Mouse (Mus musculus): ENCODE results near the gene Fto. TPM values are rescaled to one million over a fixed set of nuclear protein-coding genes. Genes with fewer than 3 reads are reported as not detected.

Gene Fto
- polyA plus RNA-seq, 1 experiment from 2014 or later = 120 TPM

- Histone ChIP-seq H3K4me2 (peak overlapping the region; percentile 9), H3K4me1 (replicated peaks) (peaks cover 62% of the 10 kb centered on the region), H3K9me3 (no peaks in the 10 kb centered on the region), H3K27ac (replicated peaks) (no peak overlapping the region), H3K27me3 (peaks cover 83% of the 10 kb centered on the region), H3K36me3 (no peaks in the 10 kb centered on the region), H3K4me3 (no peak overlapping the region), H3K9ac (no peak overlapping the region)
- ATAC-seq (ENCODE audit: low read depth) = peak; percentile 30; the same call in 1 of the 2 replicates
- WGBS = 18% methylated on average over 14 of the region's 14 CpGs
These were observed 316.3 kb downstream of the Fto start for GRCm38 (mm10) chr8:91629594-91629993.

GRCm38 (mm10) chr8:91630320-91631033, 317.2 kb downstream of the Fto start:
- Histone ChIP-seq H3K4me1 (replicated peaks) (peaks cover 59% of the 10 kb centered on the region), H3K27ac (replicated peaks) (no peak overlapping the region), H3K27me3 (peaks cover 86% of the 10 kb centered on the region), H3K9me3 (no peaks in the 10 kb centered on the region), H3K4me3 (no peak overlapping the region), H3K9ac (no peak overlapping the region), H3K36me3 (no peaks in the 10 kb centered on the region), H3K4me2 (no peak overlapping the region)
- ATAC-seq (ENCODE audit: low read depth) = peak; percentile 77
- WGBS = 26% methylated on average over 16 of the region's 16 CpGs

GRCm38 (mm10) chr8:91632411-91632810, 319.1 kb downstream of the Fto start:
- peaks cover 43% of the 10 kb centered on the region for H3K4me1 ChIP-seq (replicated peaks)
- peaks cover 88% of the 10 kb centered on the region for H3K27me3 ChIP-seq
- no peaks in the 10 kb centered on the region for H3K9me3 ChIP-seq
- no peak overlapping the region for H3K4me2 ChIP-seq
- no peak overlapping the region for H3K4me3 ChIP-seq
- H3K36me3 ChIP-seq = no peaks in the 10 kb centered on the region
- no peak overlapping the region for H3K27ac ChIP-seq (replicated peaks)
- WGBS = 88% methylated on average over 8 of the region's 8 CpGs
- no peak overlapping the region for H3K9ac ChIP-seq
- ATAC-seq (ENCODE audit: low read depth) = no peak

- Histone ChIP-seq H3K27ac (replicated peaks) (no peak overlapping the region), H3K27me3 (peaks cover 85% of the 10 kb centered on the region), H3K4me3 (no peak overlapping the region), H3K36me3 (no peaks in the 10 kb centered on the region), H3K9me3 (no peaks in the 10 kb centered on the region), H3K9ac (no peak overlapping the region), H3K4me1 (replicated peaks) (peaks cover 45% of the 10 kb centered on the region), H3K4me2 (no peak overlapping the region)
- WGBS = 93% methylated on average over 4 of the region's 4 CpGs
- no peak for ATAC-seq (ENCODE audit: low read depth)
These were observed 322.1 kb downstream of the Fto start for GRCm38 (mm10) chr8:91635406-91635805.

- Histone ChIP-seq H3K4me1 (replicated peaks) (peaks cover 35% of the 10 kb centered on the region), H3K4me3 (no peak overlapping the region), H3K27ac (replicated peaks) (no peak overlapping the region), H3K9ac (no peak overlapping the region), H3K9me3 (no peaks in the 10 kb centered on the region), H3K36me3 (no peaks in the 10 kb centered on the region), H3K27me3 (peaks cover 89% of the 10 kb centered on the region), H3K4me2 (no peak overlapping the region)
- 84% methylated on average over 6 of the region's 6 CpGs for WGBS
- ATAC-seq (ENCODE audit: low read depth) = no peak
These were observed 323.6 kb downstream of the Fto start for GRCm38 (mm10) chr8:91636887-91637286.

GRCm38 (mm10) chr8:91637684-91638083, 324.4 kb downstream of the Fto start:
- H3K9ac ChIP-seq = no peak overlapping the region
- WGBS = 77% methylated on average over 9 of the region's 9 CpGs
- peaks cover 87% of the 10 kb centered on the region for H3K27me3 ChIP-seq
- ATAC-seq (ENCODE audit: low read depth) = no peak
- no peak overlapping the region for H3K27ac ChIP-seq (replicated peaks)
- no peaks in the 10 kb centered on the region for H3K36me3 ChIP-seq
- no peak overlapping the region for H3K4me3 ChIP-seq
- H3K4me1 ChIP-seq (replicated peaks) = peaks cover 29% of the 10 kb centered on the region
- H3K4me2 ChIP-seq = no peak overlapping the region
- no peaks in the 10 kb centered on the region for H3K9me3 ChIP-seq

GRCm38 (mm10) chr8:91638256-91638655, 324.9 kb downstream of the Fto start:
- Histone ChIP-seq H3K27me3 (peaks cover 87% of the 10 kb centered on the region), H3K9me3 (no peaks in the 10 kb centered on the region), H3K4me2 (no peak overlapping the region), H3K9ac (no peak overlapping the region), H3K36me3 (no peaks in the 10 kb centered on the region), H3K4me1 (replicated peaks) (peaks cover 29% of the 10 kb centered on the region), H3K4me3 (no peak overlapping the region), H3K27ac (replicated peaks) (no peak overlapping the region)
- 43% methylated on average over 12 of the region's 12 CpGs for WGBS
- no peak for ATAC-seq (ENCODE audit: low read depth)

GRCm38 (mm10) chr8:91640471-91640870, 327.1 kb downstream of the Fto start:
- Histone ChIP-seq H3K4me2 (no peak overlapping the region), H3K27me3 (peaks cover 75% of the 10 kb centered on the region), H3K27ac (replicated peaks) (no peak overlapping the region), H3K36me3 (no peaks in the 10 kb centered on the region), H3K9me3 (no peaks in the 10 kb centered on the region), H3K9ac (no peak overlapping the region), H3K4me3 (no peak overlapping the region), H3K4me1 (replicated peaks) (peaks cover 29% of the 10 kb centered on the region)
- WGBS = 73% methylated on average over 7 of the region's 7 CpGs
- no peak for ATAC-seq (ENCODE audit: low read depth)

- Histone ChIP-seq H3K27ac (replicated peaks) (0 out of 2 replicates have a peak overlapping the region, but pooled peaks have one; percentile 23), H3K4me3 (no peak overlapping the region), H3K4me2 (no peak overlapping the region), H3K4me1 (replicated peaks) (peaks cover 40% of the 10 kb centered on the region), H3K36me3 (no peaks in the 10 kb centered on the region), H3K27me3 (peaks cover 65% of the 10 kb centered on the region), H3K9ac (no peak overlapping the region), H3K9me3 (no peaks in the 10 kb centered on the region)
- no peak for ATAC-seq (ENCODE audit: low read depth)
- WGBS = 21% methylated on average over 2 of the region's 2 CpGs
These were observed 332.2 kb downstream of the Fto start for GRCm38 (mm10) chr8:91645484-91645883.

GRCm38 (mm10) chr8:91647959-91648358, 334.6 kb downstream of the Fto start:
- Histone ChIP-seq H3K4me3 (no peak overlapping the region), H3K9me3 (no peaks in the 10 kb centered on the region), H3K4me2 (no peak overlapping the region), H3K4me1 (replicated peaks) (peaks cover 48% of the 10 kb centered on the region), H3K36me3 (no peaks in the 10 kb centered on the region), H3K27me3 (peaks cover 64% of the 10 kb centered on the region), H3K27ac (replicated peaks) (no peak overlapping the region), H3K9ac (no peak overlapping the region)
- WGBS = 54% methylated on average over 11 of the region's 11 CpGs
- no peak for ATAC-seq (ENCODE audit: low read depth)

GRCm38 (mm10) chr8:91648776-91649175, 335.5 kb downstream of the Fto start:
- ATAC-seq (ENCODE audit: low read depth) = no peak
- Histone ChIP-seq H3K9ac (0 out of 2 replicates have a peak overlapping the region, but pooled peaks have one; percentile 12), H3K27ac (replicated peaks) (no peak overlapping the region), H3K4me1 (replicated peaks) (peaks cover 56% of the 10 kb centered on the region), H3K36me3 (no peaks in the 10 kb centered on the region), H3K27me3 (peaks cover 64% of the 10 kb centered on the region), H3K9me3 (no peaks in the 10 kb centered on the region), H3K4me3 (no peak overlapping the region), H3K4me2 (no peak overlapping the region)
- WGBS = 34% methylated on average over 9 of the region's 9 CpGs

- Histone ChIP-seq H3K4me1 (replicated peaks) (peaks cover 38% of the 10 kb centered on the region), H3K9ac (no peak overlapping the region), H3K36me3 (no peaks in the 10 kb centered on the region), H3K27ac (replicated peaks) (no peak overlapping the region), H3K4me3 (no peak overlapping the region), H3K9me3 (no peaks in the 10 kb centered on the region), H3K4me2 (no peak overlapping the region), H3K27me3 (peaks cover 73% of the 10 kb centered on the region)
- no peak for ATAC-seq (ENCODE audit: low read depth)
- 56% methylated on average over 3 of the region's 3 CpGs for WGBS
These were observed 340.2 kb downstream of the Fto start for GRCm38 (mm10) chr8:91653561-91653960.

GRCm38 (mm10) chr8:91657381-91657780, 344.1 kb downstream of the Fto start:
- 75% methylated on average over 9 of the region's 9 CpGs for WGBS
- no peak for ATAC-seq (ENCODE audit: low read depth)
- H3K27me3 ChIP-seq = peaks cover 66% of the 10 kb centered on the region
- H3K9me3 ChIP-seq = no peaks in the 10 kb centered on the region
- peaks cover 28% of the 10 kb centered on the region for H3K4me1 ChIP-seq (replicated peaks)
- no peak overlapping the region for H3K9ac ChIP-seq
- no peak overlapping the region for H3K4me3 ChIP-seq
- no peaks in the 10 kb centered on the region for H3K36me3 ChIP-seq
- no peak overlapping the region for H3K4me2 ChIP-seq
- no peak overlapping the region for H3K27ac ChIP-seq (replicated peaks)
